ENCODE assay signal across 9 mouse cellular contexts in genomic region chr6:39567528-39567927, GRCm38 (mm10). TPM values are rescaled to one million over a fixed set of nuclear protein-coding genes. Genes with fewer than 3 reads are reported as not detected.
DNase-seq lines count a peak whose midpoint lies in the region; ATAC-seq and TF ChIP-seq lines count a peak whose summit lies in the region.
"Had no signal": no experiment of that assay in that cellular context is flagged by ENCODE, and none has a peak within 500 bp of the region (broad histone marks: within the 10 kb centered on the region; RNA-seq: fewer than 3 reads in every experiment).

No protein-coding gene starts in this region.

- H3K4me1 ChIP-seq in spleen, adult 2 months (ENCODE audit: control insufficient read depth, insufficient read depth, insufficient read length): no peaks in the 10 kb centered on the region; the same call in 1 of the 2 replicates
- H3K4me1 ChIP-seq in embryonic facial prominence, embryonic 10.5 days: no peaks in the 10 kb centered on the region
- H3K4me1 ChIP-seq: neural tube, embryonic 12.5 days had no signal

- H3K36me3 ChIP-seq in spleen, adult 2 months (ENCODE audit: control insufficient read depth, insufficient read depth, low read length): no peaks in the 10 kb centered on the region
- H3K36me3 ChIP-seq in embryonic facial prominence, embryonic 10.5 days (replicated peaks): no peaks in the 10 kb centered on the region
- H3K36me3 ChIP-seq: neural tube, embryonic 12.5 days had no signal

- H3K27me3 ChIP-seq in spleen, adult 2 months (ENCODE audit: control insufficient read depth, insufficient read depth, low read length): no peaks in the 10 kb centered on the region
- peaks cover 10% of the 10 kb centered on the region; the same call in 1 of the 2 replicates for H3K27me3 ChIP-seq in embryonic facial prominence, embryonic 10.5 days (replicated peaks; ENCODE audit: low read depth, poor library complexity, severe bottlenecking)
- H3K27me3 ChIP-seq: neural tube, embryonic 12.5 days had no signal

- ATAC-seq in megakaryocyte, adult 5-6 weeks (ENCODE audit: poor library complexity, severe bottlenecking): peak; percentile 72

- DNase-seq in gastrocnemius, adult 18-20 months (ENCODE audit: low spot score): peak; percentile 33
- DNase-seq in gastrocnemius, adult 8-10 months (ENCODE audit: low spot score in 2 of 2): no peak
- DNase-seq in spleen, adult 2 months (ENCODE audit: low read depth in 1 of 2, low spot score in 2 of 2): peak in 1 of 2 experiments; percentile 29
- DNase-seq in spleen, postnatal 36 days (ENCODE audit: low spot score in 2 of 2): no peak
- peak; percentile 47 for DNase-seq in embryonic facial prominence, embryonic 10.5 days (ENCODE audit: low spot score)
- no peak for DNase-seq in urinary bladder, adult 18-20 months (ENCODE audit: low spot score in 2 of 2)
- DNase-seq in c-Kit-positive CD71-positive TER-119-positive erythroid progenitor cells, embryonic 14.5 days (ENCODE audit: low spot score): no peak

- no peak overlapping the region for H3K4me3 ChIP-seq in spleen, adult 2 months (ENCODE audit: extremely low read depth, insufficient read depth, insufficient read length)
- H3K4me3 ChIP-seq in embryonic facial prominence, embryonic 10.5 days: no peak overlapping the region
- H3K4me3 ChIP-seq: neural tube, embryonic 12.5 days had no signal

- TF ChIP-seq POLR2A in spleen, adult 2 months (IDR thresholded peaks at IDR 0.05; ENCODE audit: low read depth, low read length): no peak

- no peak overlapping the region for H3K27ac ChIP-seq in spleen, adult 2 months (ENCODE audit: insufficient read depth, low read length)
- H3K27ac ChIP-seq in embryonic facial prominence, embryonic 10.5 days (replicated peaks): no peak overlapping the region
- H3K27ac ChIP-seq: neural tube, embryonic 12.5 days had no signal

- WGBS in spleen, adult 2 months: 19% methylated on average over 5 of the region's 5 CpGs
- 18% methylated on average over 5 of the region's 5 CpGs for WGBS in embryonic facial prominence, embryonic 10.5 days

- no peaks in the 10 kb centered on the region for H3K9me3 ChIP-seq in embryonic facial prominence, embryonic 10.5 days
- H3K9me3 ChIP-seq: neural tube, embryonic 12.5 days had no signal

- TF ChIP-seq CTCF in spleen, adult 2 months (IDR thresholded peaks at IDR 0.05; ENCODE audit: extremely low read depth, insufficient read depth, insufficient read length, insufficient replicate concordance): peak; percentile 12; the same call in 1 of the 2 replicates

RNA-seq across cellular contexts. Expression of gene Adck2, which starts 6.1 kb away (rescaled TPM):
- 1 to 10 TPM; 4.3 to 4.9 TPM for total RNA-seq in gastrocnemius, adult 18-20 months (2021)
- total RNA-seq in gastrocnemius, adult 8-10 months (2022): 1 to 10 TPM; 4.6 to 5.5 (median 5.1) TPM
- polyA plus RNA-seq in spleen, adult 2 months (2012; rRNA removed): 8.6 and 14.1 TPM in 2 replicates
- polyA plus RNA-seq in embryonic facial prominence, embryonic 10.5 days (2016; fragmentation: Nextera tagmentation; extraction: Ambion mirVana): 21.3 and 26.1 TPM in 2 replicates
- total RNA-seq in megakaryocyte, adult 5-6 weeks (2015): 4.4 and 7.1 TPM in 2 replicates
- total RNA-seq in megakaryocyte, adult 5-6 weeks (2017): 5.9 and 12.6 TPM in 2 replicates

RNA-seq across cellular contexts. Expression of gene Dennd2a, which starts 9.9 kb away (rescaled TPM):
- 1 to 10 TPM; 2.8 to 3.1 TPM for total RNA-seq in gastrocnemius, adult 18-20 months (2021)
- total RNA-seq in gastrocnemius, adult 8-10 months (2022): 1 to 10 TPM; 1.5 to 2.8 (median 2.1) TPM
- 7.3 and 9.2 TPM in 2 replicates for polyA plus RNA-seq in spleen, adult 2 months (2012; rRNA removed)
- 34.3 and 37.8 TPM in 2 replicates for polyA plus RNA-seq in embryonic facial prominence, embryonic 10.5 days (2016; fragmentation: Nextera tagmentation; extraction: Ambion mirVana)
- 4.6 and 5.0 TPM in 2 replicates for total RNA-seq in megakaryocyte, adult 5-6 weeks (2015)
- total RNA-seq in megakaryocyte, adult 5-6 weeks (2017): 2.5 and 3.1 TPM in 2 replicates

RNA-seq across cellular contexts. Expression of gene Gm42420, which starts 18.0 kb away (rescaled TPM):
- 1 to 10 TPM in 1 of 2 experiments, not detected in 1; 1.3 TPM for total RNA-seq in gastrocnemius, adult 18-20 months (2021)
- total RNA-seq in gastrocnemius, adult 8-10 months (2022): under 1 TPM in 1 of 4 experiments, not detected in 3; 0.75 TPM
- 0.79 TPM in 1 of 2 replicates, not detected in the other for polyA plus RNA-seq in spleen, adult 2 months (2012; rRNA removed)
- polyA plus RNA-seq in embryonic facial prominence, embryonic 10.5 days (2016; fragmentation: Nextera tagmentation; extraction: Ambion mirVana): 0.53 TPM in 1 of 2 replicates, not detected in the other
- 6.0 and 7.2 TPM in 2 replicates for total RNA-seq in megakaryocyte, adult 5-6 weeks (2015)
- 5.7 TPM in 1 of 2 replicates, not detected in the other for total RNA-seq in megakaryocyte, adult 5-6 weeks (2017)

RNA-seq across cellular contexts. Expression of gene Ndufb2, which starts 24.8 kb away (rescaled TPM):
- total RNA-seq in gastrocnemius, adult 18-20 months (2021): 100 to 1,000 TPM; 383 to 422 TPM
- 100 to 1,000 TPM; 404 to 454 (median 441) TPM for total RNA-seq in gastrocnemius, adult 8-10 months (2022)
- 71.2 and 124 TPM in 2 replicates for polyA plus RNA-seq in spleen, adult 2 months (2012; rRNA removed)
- 274 and 279 TPM in 2 replicates for polyA plus RNA-seq in embryonic facial prominence, embryonic 10.5 days (2016; fragmentation: Nextera tagmentation; extraction: Ambion mirVana)
- 73.6 and 90.5 TPM in 2 replicates for total RNA-seq in megakaryocyte, adult 5-6 weeks (2015)
- 59.1 and 77.0 TPM in 2 replicates for total RNA-seq in megakaryocyte, adult 5-6 weeks (2017)

Comparison
In these comparisons a context has a peak if more than half of its experiments do, and no peak if none do; other contexts are left out.
1. DNase-seq: peak in gastrocnemius, adult 18-20 months (single experiment) and embryonic facial prominence, embryonic 10.5 days (single experiment); none in gastrocnemius, adult 8-10 months (0 of 2), spleen, postnatal 36 days (0 of 2), urinary bladder, adult 18-20 months (0 of 2) and c-Kit-positive CD71-positive TER-119-positive erythroid progenitor cells, embryonic 14.5 days (single experiment).